Mouse (Mus musculus) forebrain, embryonic 16.5 days (tissue): ENCODE data around the gene Maf. TPM values are rescaled to one million over a fixed set of nuclear protein-coding genes. Genes with fewer than 3 reads are reported as not detected.

ENCODE experiments used
- ATAC-seq: fragments of 200-750 bp; cut with Nextera tagmentation; 2 replicates; pipeline ENCODE4 v1.8.0; 2017; ENCODE audit warnings: mild to moderate bottlenecking, moderate library complexity
- H3K27ac ChIP-seq: fragments of 300-500 bp; sonication (generic); 2 replicates; pipeline ENCODE4 v1.5.1; 2014; ENCODE audit warnings: low read length, control low read depth
- H3K27me3 ChIP-seq: fragments of 300-500 bp; sonication (generic); replicated peaks from 2 replicates; pipeline ENCODE4 v1.6.1; 2014; ENCODE audit warnings: low read length; ENCODE audit not compliant: control insufficient read depth, insufficient read depth
- H3K36me3 ChIP-seq: fragments of 300-500 bp; sonication (generic); 2 replicates; pipeline ENCODE4 v1.6.1; 2014; ENCODE audit not compliant: control insufficient read depth, insufficient read depth
- H3K4me1 ChIP-seq: fragments of 300-500 bp; sonication (generic); replicated peaks from 2 replicates; pipeline ENCODE4 v1.6.1; 2014; ENCODE audit warnings: low read length; ENCODE audit not compliant: control insufficient read depth, insufficient read depth
- H3K4me2 ChIP-seq: fragments of 300-500 bp; sonication (generic); 2 replicates; pipeline ENCODE4 v1.6.1; 2014; ENCODE audit warnings: mild to moderate bottlenecking, low read length, control low read depth
- H3K4me3 ChIP-seq: fragments of 300-500 bp; sonication (generic); replicated peaks from 2 replicates; pipeline ENCODE4 v1.5.1; 2014; ENCODE audit warnings: mild to moderate bottlenecking, low read length, control low read depth
- H3K9ac ChIP-seq: fragments of 300-500 bp; sonication (generic); replicated peaks from 2 replicates; pipeline ENCODE4 v1.6.1; 2014; ENCODE audit warnings: low read depth, low read length, control low read depth
- H3K9me3 ChIP-seq: fragments of 300-500 bp; sonication (generic); 2 replicates; pipeline ENCODE4 v1.6.1; 2016; ENCODE audit warnings: low read length; ENCODE audit not compliant: control insufficient read depth
- WGBS: fragments of 180-500 bp; shearing (Covaris S2); extraction: QIAGEN DNeasy Blood & Tissue Kit; methylation state at CpG from one replicate; pipeline ENCODE4 v1.1.7; 2014; 5-methylcytosine and 5-hydroxymethylcytosine counted together
- polyA plus RNA-seq: library from polyadenylated mRNA; unstranded; fragments of >200 nt; fragmentation: Nextera tagmentation; extraction: Ambion mirVana; gene quantifications from 2 replicates; pipeline ENCODE4 v1.2.1, GENCODE M21; 2015

Maf gene
- polyA plus RNA-seq, 1 experiment from 2014 or later = 4.3 TPM

DNA sequence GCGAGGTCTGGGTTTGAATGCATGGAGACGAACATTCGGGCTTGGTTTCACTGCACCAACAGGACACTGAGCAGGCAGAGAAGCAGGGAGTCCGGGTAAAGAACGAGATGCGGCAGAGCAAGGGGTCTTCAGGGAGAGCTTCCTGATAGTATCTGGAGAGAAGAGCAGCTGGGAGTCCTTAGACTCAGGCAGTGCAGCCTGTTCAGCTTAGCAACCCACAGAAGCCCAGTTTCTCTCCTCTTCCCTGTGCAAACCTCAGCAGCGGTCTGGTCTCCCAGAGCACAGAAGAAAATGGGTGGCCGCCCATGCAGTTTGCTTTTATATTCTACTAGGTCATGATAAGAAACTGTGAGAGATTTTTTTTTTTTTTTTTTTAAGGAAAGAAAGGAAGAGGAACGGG lies 20.2 kb downstream of the Maf start:
- no peak overlapping the region for H3K4me3 ChIP-seq
- H3K27me3 ChIP-seq = 0 out of 2 replicates have a peak, but pooled peaks cover 8% of the 10 kb centered on the region
- no peak overlapping the region for H3K4me2 ChIP-seq
- no peak overlapping the region for H3K27ac ChIP-seq
- no peak for ATAC-seq
- no peaks in the 10 kb centered on the region for H3K9me3 ChIP-seq
- no peaks in the 10 kb centered on the region for H3K36me3 ChIP-seq
- H3K4me1 ChIP-seq = peaks cover 16% of the 10 kb centered on the region
- WGBS = 76% methylated on average over 8 of the region's 9 CpGs
- H3K9ac ChIP-seq = no peak overlapping the region

DNA sequence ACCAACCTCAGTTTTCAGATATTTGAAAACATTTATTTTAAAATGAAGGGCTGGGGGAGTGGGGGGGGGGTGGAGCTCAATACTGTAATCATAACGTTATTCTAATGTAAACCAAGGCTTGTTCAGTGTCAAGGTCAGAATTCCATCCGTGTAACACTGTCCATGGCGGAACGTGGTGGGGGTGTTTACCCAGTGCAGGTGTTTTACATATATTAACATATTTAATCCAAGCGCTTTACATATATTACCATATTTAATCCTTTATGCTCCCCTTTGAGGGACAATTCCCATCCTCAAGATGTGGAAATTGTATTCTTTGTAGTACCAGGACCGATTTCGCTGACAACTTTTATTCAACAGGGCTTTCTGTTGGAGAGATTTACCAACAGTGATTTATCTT lies 24.3 kb downstream of the Maf start:
- H3K4me3 ChIP-seq = no peak overlapping the region
- no peaks in the 10 kb centered on the region for H3K9me3 ChIP-seq
- WGBS = 25% methylated on average over 7 of the region's 7 CpGs
- no peak overlapping the region for H3K27ac ChIP-seq
- H3K4me1 ChIP-seq = peaks cover 10% of the 10 kb centered on the region
- H3K27me3 ChIP-seq = 0 out of 2 replicates have a peak, but pooled peaks cover 4% of the 10 kb centered on the region
- no peak overlapping the region for H3K9ac ChIP-seq
- no peaks in the 10 kb centered on the region for H3K36me3 ChIP-seq
- no peak for ATAC-seq
- H3K4me2 ChIP-seq = no peak overlapping the region

DNA sequence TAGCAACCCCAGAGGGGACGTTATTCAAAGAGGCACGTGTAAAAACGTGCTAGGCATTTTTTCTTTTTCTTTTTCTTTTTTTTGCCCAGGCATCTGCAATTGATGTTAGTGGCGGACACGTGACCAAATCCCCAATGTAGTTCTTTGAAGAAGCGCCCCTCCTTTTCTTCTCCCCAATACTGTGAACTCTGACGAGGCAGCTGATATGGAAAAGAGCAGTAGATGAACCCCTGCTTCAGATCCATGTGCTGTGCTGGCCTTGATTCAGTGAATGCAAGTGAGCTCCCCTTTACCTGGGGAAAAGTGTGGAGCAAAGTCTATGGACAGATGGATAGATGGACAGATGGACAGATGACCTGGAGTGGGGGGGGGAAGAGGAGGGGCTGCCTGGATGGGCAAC lies 28.1 kb downstream of the Maf start:
- Histone ChIP-seq H3K4me3 (no peak overlapping the region), H3K9me3 (no peaks in the 10 kb centered on the region), H3K27me3 (no peaks in the 10 kb centered on the region), H3K36me3 (no peaks in the 10 kb centered on the region), H3K27ac (no peak overlapping the region), H3K9ac (no peak overlapping the region), H3K4me2 (no peak overlapping the region), H3K4me1 (peaks cover 4% of the 10 kb centered on the region)
- no peak for ATAC-seq
- WGBS = 47% methylated on average over 7 of the region's 7 CpGs

DNA sequence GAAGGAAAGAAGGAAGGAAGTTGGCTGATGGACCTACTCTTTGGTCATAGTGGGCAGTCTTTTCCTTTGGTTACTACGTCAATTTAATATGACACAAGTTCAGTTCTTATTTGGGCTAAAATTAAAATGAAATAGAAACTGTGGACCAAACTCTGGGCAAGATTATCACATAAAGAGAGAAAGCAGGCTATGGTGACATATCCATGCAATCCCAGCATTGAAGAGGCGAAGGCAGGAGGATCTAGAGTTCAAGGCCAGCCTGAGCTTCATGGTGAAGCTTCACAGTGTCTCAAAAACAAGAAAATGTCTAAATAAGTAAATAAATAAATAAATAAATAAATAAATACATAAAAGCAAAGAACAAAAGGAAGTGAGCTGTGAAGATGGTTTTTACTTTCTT lies 42.7 kb downstream of the Maf start:
- no peaks in the 10 kb centered on the region for H3K27me3 ChIP-seq
- H3K4me3 ChIP-seq = no peak overlapping the region
- no peak for ATAC-seq
- H3K27ac ChIP-seq = no peak overlapping the region
- no peaks in the 10 kb centered on the region for H3K4me1 ChIP-seq
- 95% methylated on average over 2 of the region's 2 CpGs for WGBS
- H3K4me2 ChIP-seq = no peak overlapping the region
- no peak overlapping the region for H3K9ac ChIP-seq
- H3K9me3 ChIP-seq = no peaks in the 10 kb centered on the region
- H3K36me3 ChIP-seq = no peaks in the 10 kb centered on the region

DNA sequence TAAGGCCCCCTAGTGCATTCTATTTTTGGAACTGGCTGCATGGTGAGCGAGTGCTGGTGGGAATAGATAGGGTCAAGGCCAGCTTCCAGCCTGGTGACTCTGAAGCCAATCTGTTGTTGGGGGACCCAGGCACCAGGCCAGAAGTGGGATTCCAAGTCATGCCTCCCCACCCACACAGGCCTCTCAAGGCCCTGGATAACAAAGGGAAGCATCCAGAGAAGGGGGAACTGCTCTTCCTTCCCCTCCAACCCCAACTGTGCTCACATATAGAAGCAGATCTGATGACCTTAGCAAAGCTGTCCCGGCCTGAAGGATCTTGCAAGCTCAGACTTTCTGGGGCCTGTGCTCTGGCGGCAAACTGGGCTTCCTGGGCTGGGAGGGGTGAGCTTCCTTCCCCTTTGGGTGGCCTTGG lies 57.5 kb downstream of the Maf start:
- Histone ChIP-seq H3K9ac (no peak overlapping the region), H3K4me3 (no peak overlapping the region), H3K9me3 (no peaks in the 10 kb centered on the region), H3K4me2 (no peak overlapping the region), H3K4me1 (no peaks in the 10 kb centered on the region), H3K27me3 (no peaks in the 10 kb centered on the region), H3K27ac (no peak overlapping the region), H3K36me3 (no peaks in the 10 kb centered on the region)
- 89% methylated on average over 3 of the region's 3 CpGs for WGBS
- ATAC-seq = no peak

DNA sequence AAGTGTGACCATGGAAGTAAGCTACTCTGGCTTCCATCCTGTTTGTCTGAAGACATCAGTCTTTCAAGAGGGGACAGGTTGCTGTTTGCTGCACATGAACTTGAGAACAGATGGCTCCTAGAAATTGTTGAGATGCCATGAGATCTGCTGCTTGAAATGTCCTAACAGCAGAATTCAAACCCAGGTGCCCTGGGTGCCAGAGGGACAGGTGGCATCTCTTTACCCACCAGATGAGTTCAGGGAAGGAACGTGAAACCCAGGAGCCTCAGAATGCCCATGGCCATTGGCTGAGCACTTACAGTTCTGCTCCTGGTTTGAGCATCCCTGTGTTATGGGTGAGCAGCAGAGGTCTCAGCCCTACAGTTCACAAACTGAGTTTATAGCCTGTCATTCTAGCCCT lies 62.5 kb downstream of the Maf start:
- ATAC-seq = no peak
- H3K27ac ChIP-seq = no peak overlapping the region
- WGBS = 83% methylated on average over 1 of the region's 1 CpGs
- H3K4me3 ChIP-seq = no peak overlapping the region
- no peaks in the 10 kb centered on the region for H3K4me1 ChIP-seq
- H3K36me3 ChIP-seq = no peaks in the 10 kb centered on the region
- H3K27me3 ChIP-seq = no peaks in the 10 kb centered on the region
- no peaks in the 10 kb centered on the region for H3K9me3 ChIP-seq
- H3K4me2 ChIP-seq = no peak overlapping the region
- no peak overlapping the region for H3K9ac ChIP-seq

DNA sequence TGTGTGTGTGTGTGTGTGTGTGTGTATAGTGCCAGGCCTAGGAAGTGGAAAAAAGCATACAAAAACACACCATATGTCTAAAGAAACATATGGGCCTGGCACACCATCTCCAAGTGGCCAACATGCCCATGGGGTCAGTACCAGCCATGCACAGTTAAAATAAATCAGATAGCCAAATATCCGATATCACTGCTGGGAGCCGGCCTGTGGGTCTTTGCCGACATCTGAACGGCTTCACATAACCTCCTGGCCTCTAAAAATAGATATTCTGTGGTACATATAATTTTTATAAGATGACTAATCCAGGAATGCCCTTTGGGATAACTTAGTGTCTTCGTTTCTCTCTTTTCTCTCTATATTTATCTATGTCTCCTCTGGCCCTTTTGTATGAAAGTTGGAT lies 65.7 kb downstream of the Maf start:
- ATAC-seq = no peak
- Histone ChIP-seq H3K4me1 (no peaks in the 10 kb centered on the region), H3K9me3 (no peaks in the 10 kb centered on the region), H3K36me3 (no peaks in the 10 kb centered on the region), H3K4me3 (no peak overlapping the region), H3K9ac (no peak overlapping the region), H3K27ac (no peak overlapping the region), H3K27me3 (no peaks in the 10 kb centered on the region), H3K4me2 (no peak overlapping the region)
- 90% methylated on average over 5 of the region's 5 CpGs for WGBS

DNA sequence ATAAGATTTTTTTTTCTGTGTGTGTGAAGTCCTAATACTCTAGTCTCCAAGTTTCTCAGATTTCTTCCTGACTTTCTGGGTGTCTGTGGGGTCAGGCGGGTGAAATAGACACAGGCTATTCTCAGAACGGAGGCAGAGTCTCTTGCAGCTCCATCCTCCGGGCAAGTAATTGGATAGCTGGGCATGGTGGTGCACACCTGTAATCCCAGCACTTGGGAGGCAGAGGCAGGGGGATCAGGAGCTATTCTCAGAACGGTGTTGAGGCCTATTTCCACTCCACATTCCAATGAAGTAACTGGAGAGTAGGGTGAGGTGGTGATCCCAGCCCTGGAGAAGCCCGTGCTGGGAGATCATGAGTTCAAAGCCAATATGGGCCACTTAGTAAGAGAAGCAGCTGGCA lies 67.6 kb downstream of the Maf start:
- no peak overlapping the region for H3K4me3 ChIP-seq
- no peaks in the 10 kb centered on the region for H3K9me3 ChIP-seq
- H3K36me3 ChIP-seq = no peaks in the 10 kb centered on the region
- no peak overlapping the region for H3K4me2 ChIP-seq
- H3K4me1 ChIP-seq = no peaks in the 10 kb centered on the region
- no peak for ATAC-seq
- 83% methylated on average over 5 of the region's 5 CpGs for WGBS
- no peak overlapping the region for H3K27ac ChIP-seq
- no peaks in the 10 kb centered on the region for H3K27me3 ChIP-seq
- H3K9ac ChIP-seq = no peak overlapping the region

DNA sequence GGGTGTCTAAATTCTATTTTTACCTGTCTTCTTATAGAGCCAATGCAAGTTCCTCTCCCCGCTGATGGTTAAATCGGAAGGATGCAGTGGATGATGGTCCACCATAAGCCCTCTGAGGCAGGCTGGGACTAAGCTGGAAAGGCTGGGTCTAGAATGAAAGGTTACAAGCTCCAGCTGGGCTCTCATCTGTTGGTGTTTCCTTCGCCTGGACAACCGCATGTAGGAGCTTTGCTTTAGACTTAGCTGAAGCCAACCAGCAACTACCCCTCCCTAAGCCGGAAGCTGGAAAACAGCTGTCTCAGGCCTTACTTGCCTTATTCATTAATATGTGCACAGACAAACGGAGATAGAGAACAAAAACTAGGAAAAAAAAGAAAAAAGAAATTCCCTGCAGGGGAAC lies 70.8 kb downstream of the Maf start:
- ATAC-seq = no peak
- H3K36me3 ChIP-seq = no peaks in the 10 kb centered on the region

More for the DNA sequence above, 70.8 kb downstream of the Maf start:
- Histone ChIP-seq H3K4me3 (no peak overlapping the region), H3K27me3 (no peaks in the 10 kb centered on the region), H3K4me1 (no peaks in the 10 kb centered on the region), H3K9me3 (no peaks in the 10 kb centered on the region), H3K4me2 (no peak overlapping the region), H3K9ac (no peak overlapping the region), H3K27ac (no peak overlapping the region)
- 79% methylated on average over 6 of the region's 6 CpGs for WGBS
